In genomic region chr13:67843775-67844118, GRCm38 (mm10) we compare ENCODE assay signal across 10 mouse cellular contexts. TPM values are rescaled to one million over a fixed set of nuclear protein-coding genes. Genes with fewer than 3 reads are reported as not detected.
DNase-seq lines count a peak whose midpoint lies in the region; ATAC-seq and TF ChIP-seq lines count a peak whose summit lies in the region.
"Had no signal": no experiment of that assay in that cellular context is flagged by ENCODE, and none has a peak within 500 bp of the region (broad histone marks: within the 10 kb centered on the region; RNA-seq: fewer than 3 reads in every experiment).

No protein-coding gene starts in this region.

- peak overlapping the region; percentile 63 for H3K4me2 ChIP-seq in limb, embryonic 12.5 days
- peak overlapping the region; percentile 51 for H3K4me2 ChIP-seq in neural tube, embryonic 14.5 days (ENCODE audit: low read depth, low read length)

- H3K4me3 ChIP-seq in layer of hippocampus, adult 2 months, result peak overlapping the region; percentile 43
- H3K4me3 ChIP-seq in forebrain, embryonic 10.5 days, result peak overlapping the region; percentile 50
- H3K4me3 ChIP-seq in limb, embryonic 12.5 days (replicated peaks), result peak overlapping the region; percentile 43
- peak overlapping the region; percentile 30 for H3K4me3 ChIP-seq in neural tube, embryonic 14.5 days (ENCODE audit: low read depth, low read length)

- no peak for DNase-seq in layer of hippocampus, adult 2 months (ENCODE audit: low spot score in 2 of 2)
- no peak for DNase-seq in layer of hippocampus, postnatal 14 days (ENCODE audit: low spot score in 2 of 2)
- DNase-seq in forebrain, embryonic 10.5 days (ENCODE audit: extremely low spot score, low spot score), result no peak
- no peak for DNase-seq in embryo, embryonic 9.5 days (ENCODE audit: extremely low spot score)
- no peak for DNase-seq in c-Kit-positive CD71-positive TER-119-positive erythroid progenitor cells, embryonic 14.5 days (ENCODE audit: low spot score)
- DNase-seq in ovary, postnatal 36 days (ENCODE audit: low spot score), result no peak

- H3K36me3 ChIP-seq in forebrain, embryonic 10.5 days (replicated peaks), result no peaks in the 10 kb centered on the region
- H3K36me3 ChIP-seq in limb, embryonic 12.5 days, result no peaks in the 10 kb centered on the region
- H3K36me3 ChIP-seq in neural tube, embryonic 14.5 days (ENCODE audit: control insufficient read depth, insufficient read depth, low read length), result no peaks in the 10 kb centered on the region

- peak overlapping the region; percentile 40; the same call in 1 of the 2 replicates for H3K9ac ChIP-seq in limb, embryonic 12.5 days (replicated peaks)
- H3K9ac ChIP-seq in neural tube, embryonic 14.5 days (replicated peaks; ENCODE audit: low read depth, low read length), result peak overlapping the region; percentile 21; the same call in 1 of the 2 replicates

- no peaks in the 10 kb centered on the region for H3K9me3 ChIP-seq in forebrain, embryonic 10.5 days
- H3K9me3 ChIP-seq in limb, embryonic 12.5 days, result no peaks in the 10 kb centered on the region
- no peaks in the 10 kb centered on the region for H3K9me3 ChIP-seq in neural tube, embryonic 14.5 days (ENCODE audit: control insufficient read depth, low read length)

- TF ChIP-seq CTCF in layer of hippocampus, adult 2 months (conservative IDR thresholded peaks at IDR 0.05), result no peak

- peak overlapping the region; percentile 90 for H3K27ac ChIP-seq in layer of hippocampus, adult 2 months
- peak overlapping the region; percentile 80 for H3K27ac ChIP-seq in forebrain, embryonic 10.5 days
- H3K27ac ChIP-seq in limb, embryonic 12.5 days, result no peak overlapping the region
- no peak overlapping the region for H3K27ac ChIP-seq in neural tube, embryonic 14.5 days (ENCODE audit: low read depth, low read length)

- ATAC-seq in limb, embryonic 12.5 days (ENCODE audit: insufficient number of reproducible peaks, insufficient read depth, low FRiP score, low TSS enrichment, low read depth), result no peak
- ATAC-seq in neural tube, embryonic 14.5 days (ENCODE audit: low read depth), result no peak; the same call in 1 of the 2 replicates

- H3K27me3 ChIP-seq in forebrain, embryonic 10.5 days (ENCODE audit: poor library complexity, severe bottlenecking), result no peaks in the 10 kb centered on the region
- no peaks in the 10 kb centered on the region for H3K27me3 ChIP-seq in limb, embryonic 12.5 days
- H3K27me3 ChIP-seq in neural tube, embryonic 14.5 days (ENCODE audit: control insufficient read depth, insufficient read depth, low read length), result no peaks in the 10 kb centered on the region

- H3K4me1 ChIP-seq in forebrain, embryonic 10.5 days, result peaks cover 14% of the 10 kb centered on the region
- no peaks in the 10 kb centered on the region for H3K4me1 ChIP-seq in limb, embryonic 12.5 days (replicated peaks)
- H3K4me1 ChIP-seq in neural tube, embryonic 14.5 days (ENCODE audit: control insufficient read depth, insufficient read depth, low read length), result no peaks in the 10 kb centered on the region

- WGBS in forebrain, embryonic 10.5 days, result 45% methylated on average over 6 of the region's 6 CpGs
- WGBS in limb, embryonic 12.5 days, result 48% methylated on average over 6 of the region's 6 CpGs
- 49% methylated on average over 6 of the region's 6 CpGs for WGBS in neural tube, embryonic 14.5 days

RNA-seq across cellular contexts. Expression of gene Gm10037, which starts 12.8 kb away (rescaled TPM):
- 10 to 100 TPM; 10.9 to 14.6 TPM for total RNA-seq in layer of hippocampus, adult 2 months (2021)
- 1 to 10 TPM; 6.0 to 6.5 TPM for total RNA-seq in layer of hippocampus, postnatal 14 days (2021)
- polyA plus RNA-seq in forebrain, embryonic 10.5 days (2016; fragmentation: Nextera tagmentation; extraction: Ambion mirVana), result 2.5 and 2.7 TPM in 2 replicates
- 3.5 TPM in 2 replicates for polyA plus RNA-seq in limb, embryonic 12.5 days (2016; fragmentation: Nextera tagmentation; extraction: Ambion mirVana)
- polyA plus RNA-seq in neural tube, embryonic 14.5 days (2014; fragmentation: Nextera tagmentation; extraction: Ambion mirVana), result 6.9 and 8.3 TPM in 2 replicates
- total RNA-seq: common myeloid progenitor, adult 5-6 weeks had no signal

RNA-seq across cellular contexts. Expression of gene BC048507, which starts 19.4 kb away (rescaled TPM):
- not detected for total RNA-seq in layer of hippocampus, adult 2 months (2021)
- not detected for total RNA-seq in layer of hippocampus, postnatal 14 days (2021)
- not detected in 2 replicates for polyA plus RNA-seq in forebrain, embryonic 10.5 days (2016; fragmentation: Nextera tagmentation; extraction: Ambion mirVana)
- polyA plus RNA-seq in limb, embryonic 12.5 days (2016; fragmentation: Nextera tagmentation; extraction: Ambion mirVana), result not detected in 2 replicates
- polyA plus RNA-seq in neural tube, embryonic 14.5 days (2014; fragmentation: Nextera tagmentation; extraction: Ambion mirVana), result 0.49 TPM in 1 of 2 replicates, not detected in the other
- total RNA-seq: common myeloid progenitor, adult 5-6 weeks; layer of hippocampus, postnatal 10 days had no signal

RNA-seq across cellular contexts. Expression of gene Zfp273, which starts 30.2 kb away (rescaled TPM):
- total RNA-seq in layer of hippocampus, adult 2 months (2021), result 1 to 10 TPM; 8.2 to 9.4 TPM
- total RNA-seq in layer of hippocampus, postnatal 14 days (2021), result 1 to 10 TPM; 7.1 to 7.6 TPM
- polyA plus RNA-seq in forebrain, embryonic 10.5 days (2016; fragmentation: Nextera tagmentation; extraction: Ambion mirVana), result 6.0 and 7.8 TPM in 2 replicates
- 8.0 and 9.2 TPM in 2 replicates for polyA plus RNA-seq in limb, embryonic 12.5 days (2016; fragmentation: Nextera tagmentation; extraction: Ambion mirVana)
- polyA plus RNA-seq in neural tube, embryonic 14.5 days (2014; fragmentation: Nextera tagmentation; extraction: Ambion mirVana), result 13.1 and 14.2 TPM in 2 replicates

Comparison
In these comparisons a context has a peak if more than half of its experiments do, and no peak if none do; other contexts are left out.
1. H3K27ac ChIP-seq: peak in layer of hippocampus, adult 2 months (single experiment) and forebrain, embryonic 10.5 days (single experiment); none in limb, embryonic 12.5 days (single experiment) and neural tube, embryonic 14.5 days (single experiment).
2. Peak in every context shown above with its lines, with median percentiles within 50 percentile points of each other: H3K4me3 ChIP-seq.